Mouse (Mus musculus) retina, postnatal 1 day (tissue): ENCODE measurements at regions not wholly inside any gene's neighbourhood (a gene's known extent, or its start where the extent isn't known, plus 50 kb on each side); places are given as distances from the start of the nearest gene placed in this dataset.

Source experiments
- DNase-seq: peaks from one replicate; pipeline ENCODE4 v3.0.0-alpha.2; 2012

GRCm38 (mm10) chr8:31749974-31750373 lies 1678.5 kb upstream of the 5930422O12Rik start:
- no peak for DNase-seq

GRCm38 (mm10) chr8:31750482-31751126 lies 1677.9 kb upstream of the 5930422O12Rik start:
- no peak for DNase-seq

GRCm38 (mm10) chr8:31755737-31756136 lies 1672.8 kb upstream of the 5930422O12Rik start:
- no peak for DNase-seq

- no peak for DNase-seq
Measured at GRCm38 (mm10) chr8:31762091-31762490, 1666.4 kb upstream of the 5930422O12Rik start.
